Mouse (Mus musculus): ENCODE measurements around the gene Numbl. TPM values are rescaled to one million over a fixed set of nuclear protein-coding genes. Genes with fewer than 3 reads are reported as not detected.

Numbl gene
- total RNA-seq, 2 experiments from 2014 or later = 117 to 126 TPM

Other genes with a start within 250 kb of the Numbl start
- gene Cyp2a12, start 229.4 kb upstream of the Numbl start, total RNA-seq (2021) = not detected
- under 1 TPM; 0.34 to 0.39 TPM for gene Cyp2f2, start 138.5 kb upstream of the Numbl start, total RNA-seq (2021)
- not detected for gene Cyp2t4, start 104.7 kb upstream of the Numbl start, total RNA-seq (2021)
- gene Egln2, start 91.6 kb upstream of the Numbl start, total RNA-seq (2021) = 10 to 100 TPM; 82.3 to 84.9 TPM
- 10 to 100 TPM; 85.4 to 89.5 TPM for gene Rab4b, start 79.5 kb upstream of the Numbl start, total RNA-seq (2021)
- not detected for gene Gm21983, start 77.3 kb upstream of the Numbl start, total RNA-seq (2021)
- gene Mia, start 77.3 kb upstream of the Numbl start, total RNA-seq (2021) = 1 to 10 TPM; 1.5 to 3.2 TPM
- gene BC024978, start 62.7 kb upstream of the Numbl start, total RNA-seq (2021) = 10 to 100 TPM; 19.7 to 21.5 TPM
- 10 to 100 TPM; 83.9 to 84.3 TPM for gene Snrpa, start 62.2 kb upstream of the Numbl start, total RNA-seq (2021)
- 1 to 10 TPM; 7.6 to 8.7 TPM for gene Itpkc, start 29.8 kb upstream of the Numbl start, total RNA-seq (2021)
- 10 to 100 TPM; 28.3 TPM for gene Coq8b, start 25.4 kb upstream of the Numbl start, total RNA-seq (2021)
- gene Ltbp4, start 79.3 kb downstream of the Numbl start, total RNA-seq (2021) = 10 to 100 TPM; 52.3 to 57.5 TPM
- gene Shkbp1, start 97.6 kb downstream of the Numbl start, total RNA-seq (2021) = 10 to 100 TPM; 24.7 to 27.9 TPM
- not detected for gene Gm20479, start 99.0 kb downstream of the Numbl start, total RNA-seq (2021)
- 10 to 100 TPM; 89.7 to 99.2 TPM for gene Sptbn4, start 189.3 kb downstream of the Numbl start, total RNA-seq (2021)
- gene Blvrb, start 189.5 kb downstream of the Numbl start, total RNA-seq (2021) = 10 to 100 TPM; 11.8 to 12.7 TPM
- gene Sertad3, start 215.3 kb downstream of the Numbl start, total RNA-seq (2021) = 1 to 10 TPM; 2.5 to 3.2 TPM
- 1 to 10 TPM; 6.0 to 7.0 TPM for gene Sertad1, start 228.5 kb downstream of the Numbl start, total RNA-seq (2021)
- gene Prx, start 240.9 kb downstream of the Numbl start, total RNA-seq (2021) = 1 to 10 TPM; 1.4 TPM

Data from left cerebral cortex, postnatal 10 days (tissue).